Mouse (Mus musculus) embryo, embryonic 10 days (tissue): ENCODE measurements around the gene Gm20822.
"Not testable (repeated sequence)": the region's sequence is repeated elsewhere in the genome, so short reads cannot be mapped to it uniquely, and the experiment has no call there.

ENCODE experiments used
- DNase-seq: peaks from one replicate; pipeline ENCODE4 v3.0.0-alpha.2; 2015; ENCODE audit warnings: low spot score

Gm20822 gene

DNA sequence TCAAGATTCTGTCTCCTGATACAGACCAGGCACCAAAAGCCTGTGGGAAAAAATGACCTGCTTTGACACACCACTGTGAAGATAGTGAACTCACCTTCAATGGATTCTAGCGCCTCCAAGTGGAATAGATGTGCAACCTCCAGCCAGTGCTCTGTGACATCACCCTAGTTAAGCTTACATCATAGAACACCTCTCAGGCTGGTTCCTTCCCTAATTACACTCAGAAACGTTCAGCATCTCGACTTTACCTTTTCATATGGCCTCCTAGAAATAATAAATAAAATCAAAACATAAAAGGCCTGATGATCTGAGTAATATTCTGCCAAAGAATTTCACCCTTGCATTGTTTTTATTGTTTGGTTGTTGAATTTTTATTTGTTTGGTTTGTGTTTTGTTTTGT lies at the start of gene Gm20822:
Gene Gm20822 (minus strand): TSS at position 101 of the 400 bp plus-strand sequence.
- DNase-seq, result not testable (repeated sequence)
